Mouse (Mus musculus) midbrain, postnatal 0 days (tissue): ENCODE measurements at regions not wholly inside any gene's neighbourhood (a gene's known extent, or its start where the extent isn't known, plus 50 kb on each side); places are given as distances from the start of the nearest gene placed in this dataset.

Experiments used
- ATAC-seq: fragments of 200-750 bp; cut with Nextera tagmentation; 2 replicates; pipeline ENCODE4 v1.8.0; 2017; ENCODE audit warnings: moderate number of reproducible peaks, mild to moderate bottlenecking, moderate TSS enrichment, moderate library complexity; ENCODE audit not compliant: low FRiP score
- DNase-seq: peaks from one replicate; pipeline ENCODE4 v3.0.0-alpha.2; 2015; ENCODE audit warnings: low spot score
- H3K27ac ChIP-seq: fragments of 300-500 bp; sonication (generic); 2 replicates; pipeline ENCODE4 v1.5.1; 2014; ENCODE audit warnings: low read depth, mild to moderate bottlenecking, low read length, mixed read lengths
- H3K27me3 ChIP-seq: fragments of 300-500 bp; sonication (generic); 2 replicates; pipeline ENCODE4 v1.6.1; 2014; ENCODE audit warnings: low read length, control low read depth, mixed read lengths; ENCODE audit not compliant: insufficient read depth
- H3K36me3 ChIP-seq: fragments of 300-500 bp; sonication (generic); 2 replicates; pipeline ENCODE4 v1.6.1; 2014; ENCODE audit warnings: low read length, control low read depth, mixed read lengths; ENCODE audit not compliant: insufficient read depth
- H3K4me1 ChIP-seq: fragments of 300-500 bp; sonication (generic); 2 replicates; pipeline ENCODE4 v1.6.1; 2014; ENCODE audit warnings: mild to moderate bottlenecking, control low read depth, antibody characterized with exemption, low read length, mixed read lengths; ENCODE audit not compliant: insufficient read depth
- H3K4me2 ChIP-seq: fragments of 300-500 bp; sonication (generic); 2 replicates; pipeline ENCODE4 v1.6.1; 2014; ENCODE audit warnings: low read depth, mild to moderate bottlenecking, low read length, mixed read lengths; ENCODE audit not compliant: poor library complexity, severe bottlenecking
- H3K4me3 ChIP-seq: fragments of 300-500 bp; sonication (generic); 2 replicates; pipeline ENCODE4 v1.5.1; 2014; ENCODE audit warnings: low read depth, mild to moderate bottlenecking, low read length, moderate library complexity
- H3K9ac ChIP-seq: fragments of 300-500 bp; sonication (generic); replicated peaks from 2 replicates; pipeline ENCODE4 v1.6.1; 2014; ENCODE audit warnings: mild to moderate bottlenecking, low read length, moderate library complexity, mixed read lengths; ENCODE audit not compliant: poor library complexity, severe bottlenecking
- H3K9me3 ChIP-seq: fragments of 300-500 bp; sonication (generic); 2 replicates; pipeline ENCODE4 v1.6.1; 2016; ENCODE audit warnings: low read length, control low read depth
- CTCF ChIP-seq: IDR thresholded peaks from 2 replicates; pipeline ENCODE4 v1.5.1; 2016; ENCODE audit warnings: antibody characterized with exemption, mild to moderate bottlenecking
- WGBS: fragments of 180-500 bp; shearing (Covaris S2); extraction: QIAGEN DNeasy Blood & Tissue Kit; methylation state at CpG from one replicate; pipeline ENCODE4 v1.1.7; 2014; 5-methylcytosine and 5-hydroxymethylcytosine counted together

GRCm38 (mm10) chr1:56164366-56164765, 472.9 kb downstream of the Hsfy2 start:
- TF ChIP-seq CTCF: no peak
- Histone ChIP-seq H3K4me1 (no peaks in the 10 kb centered on the region), H3K9ac (no peak overlapping the region), H3K4me3 (no peak overlapping the region), H3K9me3 (no peaks in the 10 kb centered on the region), H3K27ac (no peak overlapping the region), H3K36me3 (no peaks in the 10 kb centered on the region), H3K27me3 (no peaks in the 10 kb centered on the region), H3K4me2 (no peak overlapping the region)
- DNase-seq (no peak), ATAC-seq (no peak)
- 96% methylated on average over 2 of the region's 2 CpGs for WGBS

- H3K9ac ChIP-seq: no peak overlapping the region
- no peaks in the 10 kb centered on the region for H3K4me1 ChIP-seq
- H3K9me3 ChIP-seq: no peaks in the 10 kb centered on the region
- H3K36me3 ChIP-seq: no peaks in the 10 kb centered on the region
- no peak for ATAC-seq
- H3K4me2 ChIP-seq: no peak overlapping the region
- no peak overlapping the region for H3K4me3 ChIP-seq
- DNase-seq: no peak
- no peak for TF ChIP-seq CTCF
- WGBS: 72% methylated on average over 7 of the region's 7 CpGs
- H3K27me3 ChIP-seq: no peaks in the 10 kb centered on the region
- no peak overlapping the region for H3K27ac ChIP-seq
These were observed 506.3 kb downstream of the Hsfy2 start for GRCm38 (mm10) chr1:56130951-56131350.

GRCm38 (mm10) chr1:56089254-56089834, 547.9 kb downstream of the Hsfy2 start:
- no peak overlapping the region for H3K9ac ChIP-seq
- 77% methylated on average over 4 of the region's 4 CpGs for WGBS
- H3K27ac ChIP-seq: no peak overlapping the region
- H3K4me3 ChIP-seq: no peak overlapping the region
- H3K4me2 ChIP-seq: no peak overlapping the region
- H3K9me3 ChIP-seq: no peaks in the 10 kb centered on the region
- peak; percentile 19 for DNase-seq
- TF ChIP-seq CTCF: no peak
- no peaks in the 10 kb centered on the region for H3K36me3 ChIP-seq
- no peaks in the 10 kb centered on the region for H3K4me1 ChIP-seq
- ATAC-seq: no peak
- H3K27me3 ChIP-seq: no peaks in the 10 kb centered on the region

GRCm38 (mm10) chr1:56088357-56088756, 548.9 kb downstream of the Hsfy2 start:
- Histone ChIP-seq H3K27ac (no peak overlapping the region), H3K9ac (no peak overlapping the region), H3K9me3 (no peaks in the 10 kb centered on the region), H3K4me3 (no peak overlapping the region), H3K4me1 (no peaks in the 10 kb centered on the region), H3K4me2 (no peak overlapping the region), H3K27me3 (no peaks in the 10 kb centered on the region), H3K36me3 (no peaks in the 10 kb centered on the region)
- DNase-seq (no peak), ATAC-seq (no peak)
- TF ChIP-seq CTCF: no peak
- 83% methylated on average over 1 of the region's 1 CpGs for WGBS

GRCm38 (mm10) chr1:56076757-56077156, 560.5 kb downstream of the Hsfy2 start:
- no peaks in the 10 kb centered on the region for H3K36me3 ChIP-seq
- H3K4me2 ChIP-seq: no peak overlapping the region
- no peak overlapping the region for H3K27ac ChIP-seq
- no peak overlapping the region for H3K4me3 ChIP-seq
- no peaks in the 10 kb centered on the region for H3K4me1 ChIP-seq
- no peaks in the 10 kb centered on the region for H3K27me3 ChIP-seq
- DNase-seq: no peak
- no peaks in the 10 kb centered on the region for H3K9me3 ChIP-seq
- TF ChIP-seq CTCF: no peak
- ATAC-seq: no peak
- H3K9ac ChIP-seq: no peak overlapping the region
- 94% methylated on average over 1 of the region's 1 CpGs for WGBS

- no peak overlapping the region for H3K4me2 ChIP-seq
- no peak overlapping the region for H3K4me3 ChIP-seq
- DNase-seq: peak; percentile 25
- no peaks in the 10 kb centered on the region for H3K36me3 ChIP-seq
- TF ChIP-seq CTCF: no peak
- ATAC-seq: no peak
- no peak overlapping the region for H3K9ac ChIP-seq
- WGBS: 70% methylated on average over 2 of the region's 2 CpGs
- H3K4me1 ChIP-seq: no peaks in the 10 kb centered on the region
- H3K9me3 ChIP-seq: no peaks in the 10 kb centered on the region
- no peak overlapping the region for H3K27ac ChIP-seq
- H3K27me3 ChIP-seq: no peaks in the 10 kb centered on the region
These were observed 565.0 kb downstream of the Hsfy2 start for GRCm38 (mm10) chr1:56072255-56072654.
